Mouse (Mus musculus) brain, embryonic 14.5 days (tissue): ENCODE data around the gene Ubxn4.

Experiments
- CTCF ChIP-seq: fragments of 200-500 bp; IDR thresholded peaks from 2 replicates; pipeline ENCODE4 v1.5.1; 2012; ENCODE audit warnings: inconsistent platforms, mild to moderate bottlenecking, moderate library complexity, borderline replicate concordance; ENCODE audit not compliant: insufficient read depth, insufficient read length; ENCODE audit errors: extremely low read depth
- POLR2A ChIP-seq: fragments of 200-500 bp; IDR thresholded peaks from 2 replicates; pipeline ENCODE4 v1.6.1; 2012; ENCODE audit warnings: mild to moderate bottlenecking, inconsistent platforms, borderline replicate concordance; ENCODE audit not compliant: poor library complexity, insufficient read depth, insufficient read length, severe bottlenecking; ENCODE audit errors: extremely low read depth

GRCm38 (mm10) chr1:128197353-128197752 is 46.4 kb upstream of the Ubxn4 start:
- no peak for TF ChIP-seq CTCF
- TF ChIP-seq POLR2A, result no peak
